Mouse (Mus musculus): ENCODE results near the gene Mfap1b.
"Not testable (repeated sequence)": the region's sequence is repeated elsewhere in the genome, so short reads cannot be mapped to it uniquely, and the experiment has no call there.

GRCm38 (mm10) chr2:121472783-121473182 is 1.1 kb downstream of the Mfap1b start:
- TF ChIP-seq CHD2 (IDR thresholded peaks at IDR 0.05; ENCODE audit: low read depth, low read length); ZC3H11A (IDR thresholded peaks at IDR 0.05; ENCODE audit: borderline replicate concordance, low read depth, low read length); HCFC1 (IDR thresholded peaks at IDR 0.05; ENCODE audit: borderline replicate concordance, insufficient read depth, low read length); MAFK (IDR thresholded peaks at IDR 0.05; ENCODE audit: insufficient read depth, low read depth, low read length): not testable (repeated sequence)
